Mouse (Mus musculus) adrenal gland, postnatal 14 days (tissue): ENCODE data around the gene Frmpd4. TPM values are rescaled to one million over a fixed set of nuclear protein-coding genes. Genes with fewer than 3 reads are reported as not detected.

Source experiments
- DNase-seq: peaks from one replicate; pipeline ENCODE4 v3.0.0; 2021; ENCODE audit warnings: mixed read lengths
- long read RNA-seq, 2 experiments: library from polyadenylated mRNA; stranded (forward); transcript quantifications; one replicate each; pipeline ENCODE4 v2.0.0; 2021
- total RNA-seq: library from RNA; stranded (reverse); gene quantifications from 2 replicates; pipeline ENCODE4 v1.2.3, GENCODE M21; 2021

The Frmpd4 gene
- total RNA-seq: 2.3 and 2.4 TPM in 2 replicates
- long read RNA-seq, experiment 1, partial matches to known transcripts: 0 of 2 reads
- long read RNA-seq, experiment 1, other reads (novel, unspliced or antisense): 2 of 2 reads
- long read RNA-seq, experiment 2, partial matches to known transcripts: 1 of 3 reads
- long read RNA-seq, experiment 2, other reads (novel, unspliced or antisense): 2 of 3 reads

- no peak for DNase-seq
Observed at GRCm38 (mm10) chrX:168577131-168577530, at the start of gene Frmpd4. Gene Frmpd4, minus strand, starts transcription at chrX:168577231.

GRCm38 (mm10) chrX:168595193-168595592, 18.2 kb upstream of the Frmpd4 start:
- no peak for DNase-seq

DNA sequence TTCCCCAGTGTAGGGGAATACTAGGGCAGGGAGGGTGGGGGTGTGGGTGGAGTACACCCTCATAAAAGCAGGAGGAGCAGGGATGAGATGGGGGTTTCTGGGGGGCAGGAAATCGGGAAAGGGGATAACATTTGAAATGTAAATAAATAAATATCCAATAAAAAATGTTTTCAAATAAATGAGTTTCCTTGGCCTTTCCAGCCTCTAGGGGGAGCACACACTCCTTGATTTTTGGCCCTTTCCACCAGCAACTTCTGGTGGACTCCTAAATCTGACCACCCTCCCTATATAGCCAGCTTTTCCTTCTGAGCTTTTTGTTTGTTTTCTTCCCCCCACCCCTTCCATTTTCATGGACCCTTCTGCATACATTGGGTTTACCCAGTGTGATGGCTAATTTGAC, 7.3 kb upstream of the Frmpd4 start:
- DNase-seq: peak; percentile 8

GRCm38 (mm10) chrX:168571808-168572207, 5.2 kb downstream of the Frmpd4 start:
- DNase-seq: no peak

DNA sequence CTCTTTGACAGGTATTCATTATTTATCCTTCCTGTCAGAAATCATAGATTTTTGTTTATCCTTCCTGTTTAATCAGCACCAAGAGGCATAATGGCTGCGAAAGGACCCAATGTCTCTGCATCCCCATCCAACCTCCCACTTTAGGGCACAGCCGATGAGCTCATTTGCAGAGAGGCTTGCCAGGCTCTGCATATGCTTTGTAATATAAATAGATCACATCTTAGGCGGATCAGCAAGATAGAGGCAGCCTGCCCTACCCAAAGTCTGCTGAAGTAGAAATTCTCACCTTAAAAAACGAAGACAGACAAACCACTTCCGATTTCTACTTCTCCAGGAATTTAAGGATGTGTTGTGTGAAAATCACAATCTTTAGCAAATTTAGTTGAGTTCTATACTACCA, 7.8 kb downstream of the Frmpd4 start:
- DNase-seq: no peak

DNA sequence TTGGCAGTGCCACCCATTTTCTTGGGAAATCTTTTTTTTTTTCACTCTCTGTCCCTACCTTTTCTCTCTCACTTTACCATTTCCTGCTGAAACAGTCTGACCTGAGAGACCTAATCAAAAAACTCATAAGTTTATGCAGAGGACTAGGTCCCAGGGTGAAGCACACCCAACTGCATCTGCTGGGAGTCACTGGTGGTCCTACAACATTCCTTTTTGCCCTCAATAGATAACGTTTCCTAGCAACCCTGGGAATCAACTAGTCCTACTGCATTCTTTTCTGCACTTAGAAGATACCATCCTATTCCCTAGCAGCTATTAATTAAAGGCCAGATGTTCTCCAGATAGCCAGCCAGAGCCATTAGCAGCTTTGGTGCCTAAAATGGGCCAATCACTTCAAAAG, 71.8 kb downstream of the Frmpd4 start:
- no peak for DNase-seq

GRCm38 (mm10) chrX:168455233-168455632, 121.8 kb downstream of the Frmpd4 start:
- no peak for DNase-seq

DNA sequence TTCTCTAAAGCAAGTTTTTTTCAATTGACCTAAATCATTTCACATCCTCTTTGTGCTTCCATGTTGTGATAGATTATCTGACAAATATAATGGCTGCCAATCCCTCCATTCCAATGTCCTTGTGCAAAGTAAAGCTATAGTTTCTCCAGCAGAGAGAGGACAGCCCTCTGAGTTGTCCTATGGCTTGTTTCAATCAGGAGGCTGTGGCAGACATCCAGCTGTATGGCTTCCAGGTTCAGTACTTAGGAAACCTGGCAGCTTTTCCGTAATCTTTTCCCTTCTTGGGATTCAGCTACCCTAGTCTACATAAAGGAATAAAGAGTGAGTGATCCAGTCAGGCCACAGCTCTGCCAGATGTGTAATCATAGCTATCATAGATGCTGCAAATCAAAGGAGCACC, 145.8 kb downstream of the Frmpd4 start:
- DNase-seq: no peak

DNA sequence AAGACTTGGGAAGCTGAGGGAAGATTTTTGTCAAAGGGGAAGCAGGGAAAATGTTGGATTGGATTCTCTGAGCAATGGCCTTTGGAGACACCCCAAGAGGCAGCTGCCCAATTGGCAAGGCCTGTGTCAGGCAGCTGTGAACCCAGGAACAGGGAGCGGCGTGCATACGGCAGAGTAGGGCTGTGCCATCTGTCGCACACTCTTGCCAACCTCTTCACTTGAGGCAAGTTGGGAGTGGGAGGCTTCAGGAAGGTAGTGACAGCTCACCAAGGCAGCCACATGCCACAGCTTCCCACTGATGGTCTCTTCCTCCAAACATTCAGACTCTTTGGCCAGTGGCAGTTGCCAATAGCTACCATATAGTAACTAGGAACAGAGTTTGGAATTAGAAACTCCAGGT, 147.2 kb downstream of the Frmpd4 start:
- DNase-seq: no peak

DNA sequence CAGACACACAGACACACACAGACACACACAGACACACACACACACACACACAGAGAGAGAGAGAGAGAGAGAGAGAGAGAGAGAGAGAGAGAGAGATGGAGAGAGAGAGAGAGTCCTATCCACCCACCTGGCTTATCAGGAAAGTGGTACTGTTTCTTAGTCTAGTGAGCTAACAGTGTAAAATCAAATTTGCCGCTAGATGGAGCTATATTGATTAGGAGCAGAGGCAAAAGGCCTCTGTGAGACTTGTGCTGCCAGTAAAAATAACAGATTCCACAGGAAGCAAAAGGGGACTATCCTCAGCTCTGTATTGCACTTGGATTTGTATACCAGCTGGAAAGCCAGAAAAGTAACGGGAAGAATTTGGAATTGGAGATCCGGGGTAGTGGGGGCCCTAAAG, 161.6 kb downstream of the Frmpd4 start:
- no peak for DNase-seq

GRCm38 (mm10) chrX:168403512-168403911, 173.5 kb downstream of the Frmpd4 start:
- no peak for DNase-seq

DNA sequence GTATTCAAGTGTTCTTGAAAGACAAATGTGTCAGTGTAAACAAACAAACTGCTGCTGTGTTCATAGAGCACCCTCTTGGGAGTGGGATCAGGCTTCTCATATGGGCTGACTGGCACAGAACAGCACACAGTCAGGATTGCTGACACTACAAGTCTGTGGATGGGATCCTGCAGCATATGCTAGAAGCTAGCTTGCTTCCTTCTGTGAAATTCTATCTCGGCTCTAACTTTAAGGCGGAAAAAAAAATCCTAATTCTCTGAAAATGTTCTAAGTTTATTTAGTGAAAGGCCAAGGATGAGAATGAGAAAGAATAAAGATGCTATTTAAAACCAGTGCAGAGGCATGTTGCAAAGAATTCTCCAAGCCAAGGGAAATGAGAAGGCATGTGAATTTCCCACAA, 226.6 kb downstream of the Frmpd4 start:
- DNase-seq: no peak

DNA sequence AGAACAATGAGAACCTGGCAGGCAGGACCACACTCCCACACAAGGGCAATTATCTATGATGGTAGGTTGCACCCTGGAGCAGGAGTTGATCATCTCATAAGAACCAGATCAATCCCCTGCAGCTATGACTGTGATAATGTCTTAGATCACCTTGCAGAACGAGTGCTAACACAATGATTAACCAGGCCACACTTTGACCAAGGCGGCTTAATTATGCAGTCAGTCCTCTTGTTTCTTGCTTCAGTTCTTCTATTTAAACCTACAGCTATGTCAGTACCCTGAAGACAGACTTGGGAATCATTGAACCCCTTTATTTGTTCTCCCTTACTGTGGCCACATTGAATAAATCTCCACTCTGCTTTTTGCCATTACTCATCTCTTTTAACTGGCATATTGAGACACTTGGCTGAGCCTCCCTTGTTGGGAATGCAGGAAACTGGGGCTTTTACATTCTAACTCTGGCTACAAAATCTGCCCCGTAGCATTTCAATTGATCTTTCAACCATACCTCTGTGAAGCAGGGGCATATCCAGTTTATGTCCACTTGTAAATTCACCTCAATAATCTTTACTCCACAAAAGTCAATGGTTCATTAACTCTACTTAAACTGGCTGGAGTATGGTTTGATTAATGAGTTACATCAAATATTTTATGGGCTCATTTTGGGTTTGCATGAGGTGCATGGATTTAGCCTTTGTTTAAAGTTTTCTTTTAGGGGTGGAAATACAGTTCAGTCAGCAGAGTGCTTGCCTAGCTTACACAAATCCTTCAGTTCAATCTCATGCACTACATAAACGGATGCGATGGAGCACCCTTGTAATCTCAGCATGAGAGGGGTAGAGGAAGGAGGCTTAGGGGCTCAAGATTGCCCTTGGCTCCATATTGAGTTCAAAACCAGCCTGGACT, 227.5 kb downstream of the Frmpd4 start:
- DNase-seq: no peak

- no peak for DNase-seq
Observed at GRCm38 (mm10) chrX:168338212-168338611, 238.8 kb downstream of the Frmpd4 start.

DNA sequence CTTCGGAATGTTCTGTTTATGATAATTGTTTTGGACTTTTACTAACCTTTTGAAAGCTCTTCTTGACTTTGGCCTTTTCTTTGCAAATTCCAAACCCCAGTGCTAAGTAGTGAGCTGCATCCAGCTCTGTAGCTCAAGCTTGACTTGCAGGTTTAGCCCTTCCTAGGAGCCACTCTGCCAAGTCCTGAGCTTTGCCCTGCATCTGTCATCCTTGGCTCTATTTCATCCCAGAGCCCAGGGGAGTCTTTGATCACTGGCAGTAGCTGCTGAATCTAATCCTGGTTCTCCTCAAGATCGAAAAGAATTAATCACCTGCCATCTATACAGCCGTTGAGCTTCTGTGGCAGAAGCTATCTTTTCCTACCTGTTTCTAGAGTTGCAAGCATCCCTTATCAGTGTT, 251.9 kb downstream of the Frmpd4 start:
- DNase-seq: no peak

GRCm38 (mm10) chrX:168312158-168312557, 264.9 kb downstream of the Frmpd4 start:
- DNase-seq: no peak

DNA sequence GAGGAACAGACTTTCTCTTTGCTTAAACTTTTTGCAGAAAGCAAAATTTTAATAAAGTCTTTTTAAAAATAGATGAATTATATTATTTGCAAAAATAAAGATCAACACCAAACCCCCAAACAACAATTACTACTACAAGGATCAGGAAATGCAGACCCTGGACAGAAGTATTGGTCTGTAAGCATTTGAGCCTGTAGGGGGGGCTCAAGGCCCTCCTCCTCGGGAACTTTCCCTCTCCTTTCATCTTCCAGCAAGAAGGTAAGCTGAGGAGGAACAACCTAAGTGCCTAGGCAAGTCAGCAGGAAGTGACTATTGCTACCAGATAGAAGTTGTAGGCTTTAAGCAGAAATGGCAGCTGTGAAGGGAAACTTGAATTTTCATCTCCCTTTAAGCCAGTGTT, 266.9 kb downstream of the Frmpd4 start:
- no peak for DNase-seq

DNA sequence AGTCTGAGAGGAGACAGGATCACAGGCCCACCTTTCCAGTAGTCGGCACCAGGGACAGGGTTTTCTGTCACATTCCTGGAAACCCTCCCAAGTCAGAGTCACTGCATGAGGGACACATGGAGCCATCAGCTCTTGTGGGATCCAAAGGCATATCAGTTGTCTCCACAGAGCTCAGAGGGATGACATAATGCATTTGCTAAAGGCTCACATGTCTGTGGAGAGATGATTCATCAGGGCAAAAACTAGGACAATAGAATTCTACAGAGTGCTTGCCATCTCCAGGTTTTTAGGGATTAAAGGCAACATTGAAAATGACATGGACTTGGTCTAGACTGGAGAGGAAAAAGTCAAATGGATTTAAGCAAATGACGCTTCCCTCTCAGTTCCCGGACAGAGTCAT, 284.5 kb downstream of the Frmpd4 start:
- no peak for DNase-seq

GRCm38 (mm10) chrX:168207034-168207433, 370.0 kb downstream of the Frmpd4 start:
- DNase-seq: no peak

GRCm38 (mm10) chrX:168191944-168192343, 385.1 kb downstream of the Frmpd4 start:
- no peak for DNase-seq

DNA sequence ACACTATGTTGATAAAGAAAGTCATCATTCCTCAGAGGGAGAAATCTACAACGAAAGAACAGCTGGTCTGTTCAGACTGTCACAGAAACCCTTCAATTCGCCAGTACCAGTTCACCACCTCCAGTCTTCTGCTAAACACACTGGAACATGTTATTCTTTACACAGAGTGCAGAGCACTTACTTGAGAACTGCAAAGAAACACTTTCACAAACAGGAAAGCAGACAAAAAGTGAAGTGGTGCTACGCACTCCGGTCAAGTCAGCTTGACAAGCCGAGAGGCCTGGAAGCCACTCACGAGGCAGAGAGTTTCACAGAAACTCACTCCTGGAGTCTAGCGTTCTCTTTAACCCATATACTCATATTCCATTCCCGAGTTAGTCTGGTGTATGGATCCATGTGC, 387.5 kb downstream of the Frmpd4 start:
- DNase-seq: no peak

DNA sequence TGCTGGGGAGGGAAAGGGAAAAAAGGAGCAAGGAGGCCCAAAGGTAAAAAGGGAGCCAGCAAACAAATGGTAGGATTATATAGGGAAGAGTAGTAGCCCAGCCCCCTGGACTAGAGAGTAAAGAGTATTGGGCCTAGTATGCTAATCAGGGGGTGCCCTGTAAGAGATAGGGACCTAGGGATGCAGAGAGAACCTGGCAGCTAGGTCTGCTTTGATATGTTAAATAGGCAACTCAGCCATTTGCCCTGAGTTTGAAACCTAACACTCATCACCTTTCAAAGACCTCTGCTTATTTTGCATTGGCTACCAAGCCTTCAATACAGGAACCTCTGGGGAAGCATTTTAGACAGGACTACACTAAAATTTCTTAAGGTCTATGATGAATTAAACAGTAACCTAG, 414.0 kb downstream of the Frmpd4 start:
- DNase-seq: no peak

GRCm38 (mm10) chrX:168158866-168159265, 418.2 kb downstream of the Frmpd4 start:
- no peak for DNase-seq

- DNase-seq: no peak
Observed at GRCm38 (mm10) chrX:168141051-168141450, 436.0 kb downstream of the Frmpd4 start.
